Mouse (Mus musculus): ENCODE data around the gene Ifi209. TPM values are rescaled to one million over a fixed set of nuclear protein-coding genes. Genes with fewer than 3 reads are reported as not detected.

The Ifi209 gene
- polyA plus RNA-seq (2021; fragmentation: Nextera tagmentation): 0.07 and 0.10 TPM in 2 replicates
- long read RNA-seq, experiment 1: 0 reads
- long read RNA-seq, experiment 2: 0 reads

DNA sequence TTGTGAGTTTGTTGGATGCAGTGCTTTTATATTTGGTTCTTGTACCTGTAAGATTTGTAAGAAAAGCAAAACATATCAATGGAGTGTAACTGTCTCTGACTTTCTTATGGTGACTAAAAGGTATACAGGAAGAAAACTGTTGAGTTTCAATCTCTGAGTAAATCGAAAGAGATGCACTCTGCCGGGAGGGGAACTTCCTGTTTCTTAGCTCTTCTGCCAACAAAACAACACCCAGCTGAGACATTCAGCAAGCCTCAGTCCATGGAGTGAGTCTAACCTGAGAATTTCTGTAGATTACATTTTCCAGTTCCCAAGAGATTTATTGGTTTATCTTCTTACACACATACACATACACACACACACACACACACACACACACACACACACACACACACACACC is at the start of gene Ifi209:
Gene Ifi209 (plus strand): TSS at position 296 of the 400 bp plus-strand sequence.

DNA sequence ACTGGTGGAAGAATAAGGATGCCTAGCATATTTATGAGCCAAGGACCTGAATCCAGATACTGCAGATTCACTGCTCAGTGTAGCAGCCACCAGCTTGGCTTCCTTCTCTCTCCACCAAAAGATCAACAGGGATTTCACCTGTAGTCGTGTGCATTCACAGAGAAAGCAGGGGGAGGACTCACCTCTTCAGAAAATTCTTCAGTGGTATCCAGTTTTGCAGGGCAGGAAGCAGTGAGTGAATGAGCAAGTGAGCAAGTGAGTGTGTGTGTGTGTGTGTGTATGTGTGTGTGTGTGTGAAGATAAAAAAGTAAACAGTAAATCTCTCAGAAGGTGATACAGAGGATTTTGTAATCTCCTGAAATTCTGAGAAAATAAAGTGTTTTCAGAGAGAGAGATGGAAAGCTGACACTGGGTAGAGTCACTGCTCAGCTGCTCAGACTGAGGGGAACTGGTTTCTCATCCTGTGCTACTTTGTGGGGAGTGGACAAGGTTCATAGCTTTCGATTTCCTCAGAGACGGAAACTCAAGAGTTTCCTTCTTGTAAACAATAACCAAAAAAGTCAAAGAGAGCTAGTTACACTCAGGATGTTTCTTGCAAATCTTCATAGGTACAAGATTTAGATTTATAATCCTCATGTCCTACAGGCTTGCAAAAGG is 31.8 kb upstream of the Ifi209 start, which contains the start of gene Ifi213:
Gene Ifi213 (minus strand): TSS at position 437 of the 657 bp plus-strand sequence.

DNA sequence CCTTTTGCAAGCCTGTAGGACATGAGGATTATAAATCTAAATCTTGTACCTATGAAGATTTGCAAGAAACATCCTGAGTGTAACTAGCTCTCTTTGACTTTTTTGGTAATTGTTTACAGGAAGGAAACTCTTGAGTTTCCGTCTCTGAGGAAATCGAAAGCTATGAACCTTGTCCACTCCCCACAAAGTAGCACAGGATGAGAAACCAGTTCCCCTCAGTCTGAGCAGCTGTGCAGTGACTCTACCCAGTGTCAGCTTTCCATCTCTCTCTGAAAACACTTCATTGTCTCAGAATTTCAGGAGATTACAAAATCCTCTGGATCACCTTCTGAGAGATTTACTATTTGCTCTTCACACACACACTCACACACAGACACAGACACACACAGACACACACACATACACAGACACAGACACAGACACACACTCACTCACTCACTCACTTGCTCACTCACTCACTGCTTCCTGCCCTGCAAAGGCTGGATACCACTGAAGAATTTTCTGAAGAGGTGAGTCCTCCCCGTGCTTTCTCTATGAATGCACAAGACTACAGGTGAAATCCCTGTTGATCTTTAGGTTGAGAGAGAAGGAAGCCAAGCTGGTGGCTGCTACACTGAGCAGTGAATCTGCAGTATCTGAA is 42.9 kb downstream of the Ifi209 start, which contains the start of gene Ifi208:
Gene Ifi208 (plus strand): TSS at position 218 of the 640 bp plus-strand sequence.

Other genes starting within 250 kb of the Ifi209 start
- gene Ifi206, start 139.9 kb upstream of the Ifi209 start, polyA plus RNA-seq (2021; fragmentation: Nextera tagmentation): not detected in 2 replicates
- not detected in 2 replicates for gene Ifi214, start 95.0 kb upstream of the Ifi209 start, polyA plus RNA-seq (2021; fragmentation: Nextera tagmentation)
- gene Ifi213, start 31.6 kb upstream of the Ifi209 start, polyA plus RNA-seq (2021; fragmentation: Nextera tagmentation): 0.08 and 0.09 TPM in 2 replicates
- gene Ifi208, start 42.8 kb downstream of the Ifi209 start, polyA plus RNA-seq (2021; fragmentation: Nextera tagmentation): 0.10 TPM in 1 of 2 replicates, not detected in the other
- 0.07 and 0.08 TPM in 2 replicates for gene Ifi207, start 110.8 kb downstream of the Ifi209 start, polyA plus RNA-seq (2021; fragmentation: Nextera tagmentation)
- gene Ifi204, start 136.0 kb downstream of the Ifi209 start, polyA plus RNA-seq (2021; fragmentation: Nextera tagmentation): 0.29 TPM in 2 replicates

Measured in left cerebral cortex, adult 6 months (tissue).